Mouse (Mus musculus): ENCODE results near the gene Speer4f2. TPM values are rescaled to one million over a fixed set of nuclear protein-coding genes. Genes with fewer than 3 reads are reported as not detected.
A peak's percentile ranks its signal among the peaks of the same experiment; 100 is the strongest.

Gene Speer4f2
- polyA plus RNA-seq, 1 experiment from 2014 or later, result not detected

- no peak overlapping the region for H3K4me3 ChIP-seq (replicated peaks; ENCODE audit: low read length)
- no peak for ATAC-seq (ENCODE audit: insufficient read depth, low FRiP score)
- H3K9me3 ChIP-seq (replicated peaks; ENCODE audit: control insufficient read depth, low read length), result no peaks in the 10 kb centered on the region
- H3K4me1 ChIP-seq (ENCODE audit: control insufficient read depth, insufficient read depth, low read length), result no peaks in the 10 kb centered on the region
- H3K27me3 ChIP-seq (ENCODE audit: control insufficient read depth, insufficient read depth, low read length), result no peaks in the 10 kb centered on the region
- H3K4me2 ChIP-seq (ENCODE audit: low read depth, low read length), result no peak overlapping the region
- H3K27ac ChIP-seq (ENCODE audit: low read length), result no peak overlapping the region
- H3K9ac ChIP-seq (ENCODE audit: low read length), result no peak overlapping the region
- WGBS, result 64% methylated on average over 4 of the region's 4 CpGs
- no peaks in the 10 kb centered on the region for H3K36me3 ChIP-seq (ENCODE audit: control insufficient read depth, insufficient read depth, low read length)
Measured at GRCm38 (mm10) chr5:17402330-17403125, 29.5 kb downstream of the Speer4f2 start.

- Histone ChIP-seq H3K4me2 (ENCODE audit: low read depth, low read length) (no peak overlapping the region), H3K4me3 (replicated peaks; ENCODE audit: low read length) (no peak overlapping the region), H3K4me1 (ENCODE audit: control insufficient read depth, insufficient read depth, low read length) (no peaks in the 10 kb centered on the region), H3K27ac (ENCODE audit: low read length) (no peak overlapping the region), H3K27me3 (ENCODE audit: control insufficient read depth, insufficient read depth, low read length) (no peaks in the 10 kb centered on the region), H3K9ac (ENCODE audit: low read length) (no peak overlapping the region), H3K36me3 (ENCODE audit: control insufficient read depth, insufficient read depth, low read length) (no peaks in the 10 kb centered on the region), H3K9me3 (replicated peaks; ENCODE audit: control insufficient read depth, low read length) (no peaks in the 10 kb centered on the region)
- ATAC-seq (ENCODE audit: insufficient read depth, low FRiP score), result no peak
Measured at GRCm38 (mm10) chr5:17403584-17403983, 30.6 kb downstream of the Speer4f2 start.

GRCm38 (mm10) chr5:17408924-17409660 is 36.1 kb downstream of the Speer4f2 start:
- no peak overlapping the region for H3K4me3 ChIP-seq (replicated peaks; ENCODE audit: low read length)
- H3K4me1 ChIP-seq (ENCODE audit: control insufficient read depth, insufficient read depth, low read length), result no peaks in the 10 kb centered on the region
- H3K9ac ChIP-seq (ENCODE audit: low read length), result no peak overlapping the region
- no peaks in the 10 kb centered on the region for H3K36me3 ChIP-seq (ENCODE audit: control insufficient read depth, insufficient read depth, low read length)
- H3K27me3 ChIP-seq (ENCODE audit: control insufficient read depth, insufficient read depth, low read length), result no peaks in the 10 kb centered on the region
- WGBS, result 43% methylated on average over 4 of the region's 4 CpGs
- no peak overlapping the region for H3K27ac ChIP-seq (ENCODE audit: low read length)
- H3K9me3 ChIP-seq (replicated peaks; ENCODE audit: control insufficient read depth, low read length), result no peaks in the 10 kb centered on the region
- H3K4me2 ChIP-seq (ENCODE audit: low read depth, low read length), result no peak overlapping the region
- no peak for ATAC-seq (ENCODE audit: insufficient read depth, low FRiP score)

- H3K36me3 ChIP-seq (ENCODE audit: control insufficient read depth, insufficient read depth, low read length), result no peaks in the 10 kb centered on the region
- peaks cover 9% of the 10 kb centered on the region; the same call in 1 of the 2 replicates for H3K4me1 ChIP-seq (ENCODE audit: control insufficient read depth, insufficient read depth, low read length)
- H3K4me2 ChIP-seq (ENCODE audit: low read depth, low read length), result no peak overlapping the region
- H3K9me3 ChIP-seq (replicated peaks; ENCODE audit: control insufficient read depth, low read length), result no peaks in the 10 kb centered on the region
- no peak overlapping the region for H3K9ac ChIP-seq (ENCODE audit: low read length)
- H3K27ac ChIP-seq (ENCODE audit: low read length), result no peak overlapping the region
- no peak overlapping the region for H3K4me3 ChIP-seq (replicated peaks; ENCODE audit: low read length)
- ATAC-seq (ENCODE audit: insufficient read depth, low FRiP score), result no peak
- H3K27me3 ChIP-seq (ENCODE audit: control insufficient read depth, insufficient read depth, low read length), result no peaks in the 10 kb centered on the region
- WGBS, result 71% methylated on average over 2 of the region's 2 CpGs
Measured at GRCm38 (mm10) chr5:17417201-17417600, 44.2 kb downstream of the Speer4f2 start.

- Histone ChIP-seq H3K9ac (ENCODE audit: low read length) (no peak overlapping the region), H3K27ac (ENCODE audit: low read length) (no peak overlapping the region), H3K9me3 (replicated peaks; ENCODE audit: control insufficient read depth, low read length) (no peaks in the 10 kb centered on the region), H3K27me3 (ENCODE audit: control insufficient read depth, insufficient read depth, low read length) (no peaks in the 10 kb centered on the region), H3K4me1 (ENCODE audit: control insufficient read depth, insufficient read depth, low read length) (peaks cover 9% of the 10 kb centered on the region; the same call in 1 of the 2 replicates), H3K36me3 (ENCODE audit: control insufficient read depth, insufficient read depth, low read length) (no peaks in the 10 kb centered on the region), H3K4me2 (ENCODE audit: low read depth, low read length) (no peak overlapping the region), H3K4me3 (replicated peaks; ENCODE audit: low read length) (no peak overlapping the region)
- ATAC-seq (ENCODE audit: insufficient read depth, low FRiP score), result peak; percentile 40; the same call in 1 of the 2 replicates
- whole genome bisulfite sequencing, result 82% methylated on average over 1 of the region's 1 CpGs
Measured at GRCm38 (mm10) chr5:17419215-17419820, 46.3 kb downstream of the Speer4f2 start.

GRCm38 (mm10) chr5:17419921-17420320 is 46.9 kb downstream of the Speer4f2 start:
- H3K27ac ChIP-seq (ENCODE audit: low read length), result no peak overlapping the region
- no peak overlapping the region for H3K9ac ChIP-seq (ENCODE audit: low read length)
- no peak overlapping the region for H3K4me2 ChIP-seq (ENCODE audit: low read depth, low read length)
- no peaks in the 10 kb centered on the region for H3K9me3 ChIP-seq (replicated peaks; ENCODE audit: control insufficient read depth, low read length)
- no peaks in the 10 kb centered on the region for H3K27me3 ChIP-seq (ENCODE audit: control insufficient read depth, insufficient read depth, low read length)
- H3K4me3 ChIP-seq (replicated peaks; ENCODE audit: low read length), result no peak overlapping the region
- peaks cover 9% of the 10 kb centered on the region; the same call in 1 of the 2 replicates for H3K4me1 ChIP-seq (ENCODE audit: control insufficient read depth, insufficient read depth, low read length)
- H3K36me3 ChIP-seq (ENCODE audit: control insufficient read depth, insufficient read depth, low read length), result no peaks in the 10 kb centered on the region
- ATAC-seq (ENCODE audit: insufficient read depth, low FRiP score), result no peak

GRCm38 (mm10) chr5:17422225-17422624 is 49.2 kb downstream of the Speer4f2 start:
- Histone ChIP-seq H3K4me2 (ENCODE audit: low read depth, low read length) (no peak overlapping the region), H3K36me3 (ENCODE audit: control insufficient read depth, insufficient read depth, low read length) (no peaks in the 10 kb centered on the region), H3K9me3 (replicated peaks; ENCODE audit: control insufficient read depth, low read length) (no peaks in the 10 kb centered on the region), H3K4me3 (replicated peaks; ENCODE audit: low read length) (no peak overlapping the region), H3K4me1 (ENCODE audit: control insufficient read depth, insufficient read depth, low read length) (peaks cover 5% of the 10 kb centered on the region; the same call in 1 of the 2 replicates), H3K27ac (ENCODE audit: low read length) (no peak overlapping the region), H3K9ac (ENCODE audit: low read length) (no peak overlapping the region), H3K27me3 (ENCODE audit: control insufficient read depth, insufficient read depth, low read length) (no peaks in the 10 kb centered on the region)
- ATAC-seq (ENCODE audit: insufficient read depth, low FRiP score), result no peak
- WGBS, result 82% methylated on average over 1 of the region's 1 CpGs

- H3K27ac ChIP-seq (ENCODE audit: low read length), result no peak overlapping the region
- no peaks in the 10 kb centered on the region for H3K9me3 ChIP-seq (replicated peaks; ENCODE audit: control insufficient read depth, low read length)
- H3K9ac ChIP-seq (ENCODE audit: low read length), result no peak overlapping the region
- no peaks in the 10 kb centered on the region for H3K36me3 ChIP-seq (ENCODE audit: control insufficient read depth, insufficient read depth, low read length)
- H3K4me3 ChIP-seq (replicated peaks; ENCODE audit: low read length), result no peak overlapping the region
- no peaks in the 10 kb centered on the region for H3K4me1 ChIP-seq (ENCODE audit: control insufficient read depth, insufficient read depth, low read length)
- 80% methylated on average over 1 of the region's 1 CpGs for WGBS
- H3K27me3 ChIP-seq (ENCODE audit: control insufficient read depth, insufficient read depth, low read length), result no peaks in the 10 kb centered on the region
- no peak overlapping the region for H3K4me2 ChIP-seq (ENCODE audit: low read depth, low read length)
- ATAC-seq (ENCODE audit: insufficient read depth, low FRiP score), result no peak
Measured at GRCm38 (mm10) chr5:17426930-17427329, 54.0 kb downstream of the Speer4f2 start.

All from stomach, embryonic 16.5 days (tissue).